Mouse (Mus musculus): ENCODE measurements at regions not wholly inside any gene's neighbourhood (a gene's known extent, or its start where the extent isn't known, plus 50 kb on each side); places are given as distances from the start of the nearest gene placed in this dataset.

GRCm38 (mm10) chr17:9917031-9917430, 247.5 kb upstream of the Pabpc6 start:
- no peak for DNase-seq (ENCODE audit: extremely low spot score, low read depth, low spot score)

- DNase-seq (ENCODE audit: extremely low spot score, low read depth, low spot score), result no peak
Measured at GRCm38 (mm10) chr17:9910856-9911255, 241.3 kb upstream of the Pabpc6 start.

GRCm38 (mm10) chr17:9907077-9907476, 237.6 kb upstream of the Pabpc6 start:
- no peak for DNase-seq (ENCODE audit: extremely low spot score, low read depth, low spot score)

- no peak for DNase-seq (ENCODE audit: extremely low spot score, low read depth, low spot score)
Measured at GRCm38 (mm10) chr17:9905501-9906462, 236.3 kb upstream of the Pabpc6 start.

GRCm38 (mm10) chr17:9904525-9904991, 235.0 kb upstream of the Pabpc6 start:
- no peak for DNase-seq (ENCODE audit: extremely low spot score, low read depth, low spot score)

GRCm38 (mm10) chr17:9903313-9903712, 233.8 kb upstream of the Pabpc6 start:
- DNase-seq (ENCODE audit: extremely low spot score, low read depth, low spot score), result no peak

GRCm38 (mm10) chr17:9896964-9897363, 227.4 kb upstream of the Pabpc6 start:
- DNase-seq (ENCODE audit: extremely low spot score, low read depth, low spot score), result no peak

GRCm38 (mm10) chr17:9895686-9896082, 226.2 kb upstream of the Pabpc6 start:
- DNase-seq (ENCODE audit: extremely low spot score, low read depth, low spot score), result no peak

GRCm38 (mm10) chr17:9894828-9895685, 225.5 kb upstream of the Pabpc6 start:
- DNase-seq (ENCODE audit: extremely low spot score, low read depth, low spot score), result no peak

GRCm38 (mm10) chr17:9893966-9894365, 224.4 kb upstream of the Pabpc6 start:
- DNase-seq (ENCODE audit: extremely low spot score, low read depth, low spot score), result no peak

GRCm38 (mm10) chr17:9892776-9893175, 223.3 kb upstream of the Pabpc6 start:
- no peak for DNase-seq (ENCODE audit: extremely low spot score, low read depth, low spot score)

- DNase-seq (ENCODE audit: extremely low spot score, low read depth, low spot score), result no peak
Measured at GRCm38 (mm10) chr17:9892141-9892540, 222.6 kb upstream of the Pabpc6 start.

GRCm38 (mm10) chr17:9888494-9888893, 219.0 kb upstream of the Pabpc6 start:
- no peak for DNase-seq (ENCODE audit: extremely low spot score, low read depth, low spot score)

- DNase-seq (ENCODE audit: extremely low spot score, low read depth, low spot score), result peak; percentile 35
Measured at GRCm38 (mm10) chr17:9885110-9885509, 215.6 kb upstream of the Pabpc6 start.

- DNase-seq (ENCODE audit: extremely low spot score, low read depth, low spot score), result no peak
Measured at GRCm38 (mm10) chr17:9882639-9883226, 213.2 kb upstream of the Pabpc6 start.

- no peak for DNase-seq (ENCODE audit: extremely low spot score, low read depth, low spot score)
Measured at GRCm38 (mm10) chr17:9879556-9880206, 210.2 kb upstream of the Pabpc6 start.

- no peak for DNase-seq (ENCODE audit: extremely low spot score, low read depth, low spot score)
Measured at GRCm38 (mm10) chr17:9873695-9874094, 204.2 kb upstream of the Pabpc6 start.

- no peak for DNase-seq (ENCODE audit: extremely low spot score, low read depth, low spot score)
Measured at GRCm38 (mm10) chr17:9870237-9870636, 200.7 kb upstream of the Pabpc6 start.

- no peak for DNase-seq (ENCODE audit: extremely low spot score, low read depth, low spot score)
Measured at GRCm38 (mm10) chr17:9868747-9869281, 199.3 kb upstream of the Pabpc6 start.

GRCm38 (mm10) chr17:9864254-9864653, 194.7 kb upstream of the Pabpc6 start:
- DNase-seq (ENCODE audit: extremely low spot score, low read depth, low spot score), result no peak

Measured in hindlimb bud, embryonic 11.5 days (tissue).